Mouse (Mus musculus): ENCODE results near the gene Ccdc74a. TPM values are rescaled to one million over a fixed set of nuclear protein-coding genes. Genes with fewer than 3 reads are reported as not detected.
A peak's percentile ranks its signal among the peaks of the same experiment; 100 is the strongest.

Gene Ccdc74a
- total RNA-seq, 2 experiments from 2014 or later = 37.3 to 37.9 TPM

DNA sequence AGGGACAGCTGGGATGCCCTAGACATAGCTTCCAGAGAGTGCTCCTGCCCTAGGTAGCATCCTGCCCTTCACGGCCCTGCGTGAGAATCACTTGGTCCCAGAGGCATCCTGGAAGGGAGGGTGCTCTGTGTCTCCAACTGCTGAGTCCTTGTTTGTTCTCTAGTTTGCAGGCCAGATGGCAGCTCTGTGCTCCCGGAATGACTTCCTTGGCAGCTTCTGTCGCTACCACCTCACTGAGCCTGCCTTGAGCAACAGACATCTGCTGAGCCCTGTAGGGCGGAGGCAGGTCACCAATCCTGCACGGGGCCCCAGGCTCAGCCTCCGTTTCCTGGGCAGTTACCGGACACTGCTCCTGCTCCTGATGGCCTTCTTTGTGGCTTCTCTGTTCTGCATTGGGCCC lies 4.0 kb upstream of the Ccdc74a start:
- peak; percentile 54 to 65 for DNase-seq

DNA sequence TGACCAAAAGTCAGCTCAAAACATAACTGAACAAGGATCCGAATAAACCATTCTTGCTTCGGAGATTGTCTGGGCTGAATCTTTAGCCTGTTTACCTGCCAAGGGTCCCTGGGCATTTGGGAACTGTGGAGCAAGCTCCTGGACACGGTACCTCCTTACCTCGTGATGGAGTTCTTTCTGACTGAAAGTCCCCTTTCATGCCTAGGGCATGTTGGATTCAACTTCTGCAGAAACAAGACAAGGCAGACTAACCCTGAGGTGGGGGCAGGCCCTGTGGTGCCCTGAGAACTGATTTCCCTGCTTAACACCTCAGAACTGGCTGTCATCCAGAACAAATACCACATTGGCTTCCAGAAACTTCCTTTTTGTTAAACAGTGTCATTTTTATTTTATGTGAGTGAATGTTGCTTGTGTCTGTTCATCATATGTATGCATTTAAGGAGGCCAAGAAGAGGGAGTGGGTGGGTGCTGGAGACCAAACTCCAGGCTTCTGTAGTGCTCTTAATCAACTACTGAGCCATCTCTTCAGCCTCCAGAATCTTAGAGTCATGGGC lies 2.8 kb upstream of the Ccdc74a start:
- DNase-seq = no peak

- no peak for DNase-seq
Observed at GRCm38 (mm10) chr16:17647156-17647555, 886 bp downstream of the Ccdc74a start.

- DNase-seq = no peak
Observed at GRCm38 (mm10) chr16:17647566-17648340, 1.5 kb downstream of the Ccdc74a start.

DNA sequence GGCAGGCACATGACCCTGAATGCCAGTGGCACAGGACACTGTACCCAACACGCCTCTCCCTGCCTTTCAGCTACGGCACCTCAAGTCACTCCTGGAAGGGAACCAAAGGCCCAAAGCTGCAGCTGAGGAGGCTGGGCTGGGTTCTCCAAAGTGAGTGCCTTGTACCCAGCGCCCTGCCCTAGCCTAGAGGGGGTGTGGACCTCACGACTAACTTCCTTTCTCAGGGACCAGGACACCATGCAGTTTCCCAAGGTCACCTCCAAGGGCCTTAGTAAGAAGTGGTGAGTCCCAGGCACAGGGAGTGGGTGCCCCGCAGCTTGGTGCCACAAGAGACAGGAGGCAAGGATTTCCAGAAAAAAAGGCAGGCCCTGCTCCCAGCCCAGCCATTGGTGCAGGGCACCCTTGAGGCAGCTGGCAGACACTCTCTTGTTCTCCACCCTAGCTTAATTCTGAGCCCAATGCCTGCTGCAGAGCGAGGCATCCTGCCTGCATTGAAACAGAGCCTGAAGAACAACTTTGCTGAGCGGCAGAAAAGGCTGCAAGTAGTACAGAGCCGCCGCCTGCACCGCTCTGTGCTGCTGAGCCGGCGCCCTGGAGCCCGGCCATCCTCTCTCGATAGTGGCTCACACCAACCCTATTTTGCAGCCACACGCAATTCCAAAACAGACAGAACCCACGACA lies 3.8 kb downstream of the Ccdc74a start:
- DNase-seq = peak in 1 of 2 experiments; percentile 37

GRCm38 (mm10) chr16:17650711-17651110 lies 4.4 kb downstream of the Ccdc74a start:
- DNase-seq = no peak

GRCm38 (mm10) chr16:17652607-17653006 lies 6.3 kb downstream of the Ccdc74a start:
- no peak for DNase-seq

- no peak for DNase-seq
Observed at GRCm38 (mm10) chr16:17653601-17654000, 7.3 kb downstream of the Ccdc74a start.

DNA sequence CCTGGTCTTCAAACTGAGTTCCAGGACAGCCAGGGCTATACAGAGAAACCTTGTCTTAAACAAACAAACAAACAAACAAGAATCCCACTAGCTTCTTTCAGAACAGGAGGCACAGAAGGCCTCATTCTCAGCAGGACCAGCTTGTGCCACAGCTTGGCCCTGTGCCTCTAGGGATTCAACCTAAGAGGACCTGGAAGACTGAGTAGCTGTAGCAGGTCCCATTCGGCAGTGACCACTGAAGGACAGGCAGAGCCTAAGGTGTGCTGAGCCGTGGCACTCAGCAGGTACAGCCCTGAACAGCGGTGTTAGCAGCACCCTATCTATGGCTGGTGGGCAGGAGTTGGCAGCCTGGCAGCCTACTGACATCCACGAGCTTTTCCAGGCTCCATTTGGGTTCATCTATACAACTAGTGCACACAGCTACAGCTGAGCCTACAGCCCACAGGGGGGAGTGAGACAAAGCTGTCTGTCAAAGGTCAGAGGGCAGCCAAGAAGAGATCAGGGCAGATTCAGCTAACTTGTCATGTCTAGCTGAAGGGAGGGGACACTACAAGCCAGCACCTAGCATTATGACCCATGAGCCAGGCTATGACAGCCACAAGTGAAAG lies 8.0 kb downstream of the Ccdc74a start:
- DNase-seq = no peak

GRCm38 (mm10) chr16:17656212-17656871 lies 10.1 kb downstream of the Ccdc74a start:
- no peak for DNase-seq

- no peak for DNase-seq
Observed at GRCm38 (mm10) chr16:17665568-17665967, 19.3 kb downstream of the Ccdc74a start.

GRCm38 (mm10) chr16:17669886-17670285 lies 23.6 kb downstream of the Ccdc74a start:
- DNase-seq = no peak

- DNase-seq = no peak
Observed at GRCm38 (mm10) chr16:17694860-17695259, 48.6 kb downstream of the Ccdc74a start.

Other genes with a start within 250 kb of the Ccdc74a start
- gene Snap29, start 240.5 kb upstream of the Ccdc74a start, total RNA-seq (2021) = 10 to 100 TPM; 22.7 to 22.9 TPM
- 100 to 1,000 TPM; 270 to 271 TPM for gene Pi4ka, start 240.2 kb upstream of the Ccdc74a start, total RNA-seq (2021)
- 10 to 100 TPM; 36.7 to 41.0 TPM for gene Crkl, start 194.5 kb upstream of the Ccdc74a start, total RNA-seq (2021)
- 100 to 1,000 TPM in 1 of 2 experiments, 10 to 100 TPM in 1; 99.3 to 111 TPM for gene Aifm3, start 156.9 kb upstream of the Ccdc74a start, total RNA-seq (2021)
- gene Lztr1, start 137.8 kb upstream of the Ccdc74a start, total RNA-seq (2021) = 100 to 1,000 TPM; 192 to 199 TPM
- gene Thap7, start 115.3 kb upstream of the Ccdc74a start, total RNA-seq (2021) = 10 to 100 TPM; 38.6 to 44.6 TPM
- gene Lrrc74b, start 85.2 kb upstream of the Ccdc74a start, total RNA-seq (2021) = under 1 TPM; 0.42 to 0.76 TPM
- gene P2rx6, start 84.6 kb upstream of the Ccdc74a start, total RNA-seq (2021) = under 1 TPM; 0.58 to 0.67 TPM
- 100 to 1,000 TPM in 1 of 2 experiments, 10 to 100 TPM in 1; 93.8 to 104 TPM for gene Slc7a4, start 63.3 kb upstream of the Ccdc74a start, total RNA-seq (2021)
- gene Smpd4, start 27.1 kb upstream of the Ccdc74a start, total RNA-seq (2021) = 10 to 100 TPM; 48.9 to 60.5 TPM
- gene Med15, start 86.4 kb downstream of the Ccdc74a start, total RNA-seq (2021) = 10 to 100 TPM; 73.4 to 80.2 TPM
- gene Klhl22, start 113.1 kb downstream of the Ccdc74a start, total RNA-seq (2021) = 100 to 1,000 TPM in 1 of 2 experiments, 10 to 100 TPM in 1; 86.2 to 109 TPM
- gene Scarf2, start 150.8 kb downstream of the Ccdc74a start, total RNA-seq (2021) = 1 to 10 TPM; 2.1 to 2.4 TPM
- gene B830017H08Rik, start 186.7 kb downstream of the Ccdc74a start, total RNA-seq (2021) = 1 to 10 TPM; 2.6 to 4.0 TPM
- 10 to 100 TPM; 12.8 to 16.4 TPM for gene Car15, start 191.9 kb downstream of the Ccdc74a start, total RNA-seq (2021)
- gene Gm20518, start 245.2 kb downstream of the Ccdc74a start, total RNA-seq (2021) = 1 to 10 TPM; 2.7 to 4.1 TPM
- gene Tssk1, start 247.8 kb downstream of the Ccdc74a start, total RNA-seq (2021) = not detected

All from layer of hippocampus, postnatal 36 days (tissue).